Mouse (Mus musculus) adrenal gland, postnatal 14 days (tissue): ENCODE results near the gene Syngap1. TPM values are rescaled to one million over a fixed set of nuclear protein-coding genes. Genes with fewer than 3 reads are reported as not detected.
"Not testable (repeated sequence)": the region's sequence is repeated elsewhere in the genome, so short reads cannot be mapped to it uniquely, and the experiment has no call there.

ENCODE experiments used
- DNase-seq: peaks from one replicate; pipeline ENCODE4 v3.0.0; 2021; ENCODE audit warnings: mixed read lengths
- long read RNA-seq, 2 experiments: library from polyadenylated mRNA; stranded (forward); transcript quantifications; one replicate each; pipeline ENCODE4 v2.0.0; 2021
- total RNA-seq: library from RNA; stranded (reverse); gene quantifications from 2 replicates; pipeline ENCODE4 v1.2.3, GENCODE M21; 2021

Syngap1 gene
- total RNA-seq, result 16.0 and 17.3 TPM in 2 replicates
- long read RNA-seq, experiment 1, result 0 reads
- long read RNA-seq, experiment 2, partial matches to known transcripts, result 0 of 1 reads
- long read RNA-seq, experiment 2, other reads (novel, unspliced or antisense), result 1 of 1 reads

GRCm38 (mm10) chr17:26941031-26941789 is at the start of gene Syngap1:
Gene Syngap1 (plus strand): TSS chr17:26941253.
- peak; percentile 60 for DNase-seq

- DNase-seq, result no peak
Observed at GRCm38 (mm10) chr17:26892635-26893375, 48.2 kb upstream of the Syngap1 start.

DNA sequence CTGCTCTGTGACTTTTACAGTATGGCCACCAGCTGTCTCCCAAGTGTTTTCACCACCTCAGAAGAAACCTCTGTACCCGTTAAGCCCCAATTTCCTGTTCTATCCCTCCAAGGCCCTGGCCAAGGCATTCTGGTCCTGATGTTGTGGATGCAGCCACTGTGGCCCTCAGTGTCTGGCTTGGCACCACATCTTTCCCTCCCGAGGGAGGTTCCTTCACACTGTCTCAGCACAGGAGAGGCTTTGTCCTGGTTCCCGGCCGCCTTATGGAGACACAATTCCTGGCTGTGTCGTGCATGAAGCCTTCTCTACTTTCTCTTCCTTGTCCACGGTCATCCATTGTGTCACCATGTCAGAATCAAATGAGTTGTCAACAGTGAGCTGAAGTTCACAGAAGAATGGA is 47.6 kb upstream of the Syngap1 start:
- DNase-seq, result no peak

DNA sequence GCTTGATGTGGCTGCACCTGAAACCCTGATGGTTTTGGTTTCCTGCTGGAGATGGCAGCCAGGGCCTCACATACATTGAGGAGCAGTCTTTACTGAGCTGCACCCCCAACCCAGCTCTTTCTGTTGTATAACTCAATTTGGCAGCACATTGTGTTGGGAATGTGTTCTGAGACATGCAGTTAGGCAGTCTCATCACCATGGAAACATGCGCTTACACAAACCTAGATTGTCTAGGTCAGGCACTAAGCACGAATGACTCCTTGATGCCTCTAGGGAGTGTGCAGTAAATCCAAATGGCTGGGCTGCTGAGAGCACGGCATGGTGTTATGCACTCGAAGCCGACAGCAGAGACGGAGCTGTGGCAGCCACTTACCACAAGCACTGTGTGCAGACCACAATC is 46.7 kb upstream of the Syngap1 start:
- DNase-seq, result no peak

GRCm38 (mm10) chr17:26895578-26895977 is 45.5 kb upstream of the Syngap1 start:
- peak; percentile 88 for DNase-seq

DNA sequence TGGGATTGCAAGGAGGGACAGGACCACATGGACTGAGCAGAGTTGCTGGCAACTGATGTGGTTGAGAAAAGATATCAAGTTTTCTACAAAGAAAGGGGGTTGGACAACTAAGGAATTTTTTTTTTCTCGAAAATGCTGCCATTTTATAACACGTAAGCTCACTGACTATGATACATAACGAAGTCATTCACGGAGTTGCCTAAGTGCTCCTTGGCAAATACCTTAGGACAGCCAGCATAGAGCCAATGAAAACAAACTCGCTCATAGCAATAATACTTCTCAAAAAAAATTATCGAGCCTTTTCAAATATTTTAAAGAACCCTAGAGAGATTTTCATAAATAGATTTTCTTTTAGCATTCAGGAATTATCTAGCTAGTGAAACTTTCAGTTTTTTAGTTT is 40.1 kb upstream of the Syngap1 start:
- no peak for DNase-seq

DNA sequence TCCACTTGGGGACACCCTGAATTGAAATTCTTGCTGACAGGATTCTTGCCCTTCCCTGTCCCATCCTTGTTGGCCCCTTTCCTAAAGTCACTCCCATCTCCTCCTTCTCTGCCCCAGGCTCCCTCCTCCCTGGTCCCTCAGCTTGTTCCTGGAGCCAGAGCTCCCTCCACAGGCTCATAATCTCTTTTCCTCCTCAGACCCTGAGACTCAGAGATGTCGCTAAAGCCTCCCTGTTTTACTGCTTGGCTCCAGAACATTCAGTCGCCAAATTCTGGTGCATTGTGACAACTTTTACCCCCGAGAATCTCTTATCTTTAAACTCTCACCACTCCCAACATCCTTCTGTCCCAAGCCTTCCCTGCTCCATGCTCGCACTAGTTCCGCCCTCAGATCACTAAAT is 36.7 kb upstream of the Syngap1 start:
- no peak for DNase-seq

DNA sequence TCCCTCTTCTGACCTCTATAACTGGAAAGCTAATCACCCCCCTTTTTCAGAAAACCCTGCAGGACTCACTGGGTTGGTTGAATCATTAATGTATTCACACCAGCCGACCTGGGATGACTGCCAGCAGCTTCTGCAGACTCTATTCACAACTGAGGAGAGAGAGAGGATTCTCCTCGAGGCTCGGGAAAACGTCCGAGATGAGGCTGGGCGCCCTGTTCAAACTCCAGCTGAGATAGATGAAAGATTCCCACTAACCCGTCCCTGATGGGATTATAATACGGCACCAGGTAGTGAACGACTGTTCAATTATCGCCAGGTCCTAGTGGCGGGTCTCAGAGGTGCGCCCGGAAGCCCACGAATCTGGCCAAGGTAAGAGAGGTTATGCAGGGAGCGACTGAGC is 33.5 kb upstream of the Syngap1 start:
- not testable (repeated sequence) for DNase-seq

GRCm38 (mm10) chr17:26915248-26915647 is 25.8 kb upstream of the Syngap1 start:
- DNase-seq, result no peak

GRCm38 (mm10) chr17:26916711-26917482 is 24.2 kb upstream of the Syngap1 start, which contains the start of gene Kifc5b:
Gene Kifc5b (plus strand): TSS chr17:26917091.
- peak; percentile 99 for DNase-seq

DNA sequence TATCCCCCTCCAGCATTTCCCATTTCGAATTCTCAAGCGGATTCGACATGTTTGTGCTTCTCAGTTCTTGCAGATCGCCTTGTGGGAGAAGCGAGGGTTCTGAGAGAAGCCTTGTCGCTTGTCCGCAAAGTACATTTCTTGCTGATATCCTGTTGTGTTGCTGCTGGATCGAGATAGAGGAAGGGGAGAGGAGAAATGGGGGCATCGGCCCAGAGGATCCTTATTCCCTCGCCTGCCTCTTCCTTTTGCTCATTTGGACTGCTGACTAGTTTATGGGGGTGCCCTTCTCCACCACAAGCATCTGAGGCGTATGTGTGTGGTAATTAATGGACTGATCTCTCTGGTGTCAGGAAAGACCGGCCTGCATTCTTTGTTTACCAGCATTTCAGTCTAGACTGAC is 23.5 kb upstream of the Syngap1 start:
- not testable (repeated sequence) for DNase-seq

GRCm38 (mm10) chr17:26918343-26918742 is 22.7 kb upstream of the Syngap1 start:
- no peak for DNase-seq

DNA sequence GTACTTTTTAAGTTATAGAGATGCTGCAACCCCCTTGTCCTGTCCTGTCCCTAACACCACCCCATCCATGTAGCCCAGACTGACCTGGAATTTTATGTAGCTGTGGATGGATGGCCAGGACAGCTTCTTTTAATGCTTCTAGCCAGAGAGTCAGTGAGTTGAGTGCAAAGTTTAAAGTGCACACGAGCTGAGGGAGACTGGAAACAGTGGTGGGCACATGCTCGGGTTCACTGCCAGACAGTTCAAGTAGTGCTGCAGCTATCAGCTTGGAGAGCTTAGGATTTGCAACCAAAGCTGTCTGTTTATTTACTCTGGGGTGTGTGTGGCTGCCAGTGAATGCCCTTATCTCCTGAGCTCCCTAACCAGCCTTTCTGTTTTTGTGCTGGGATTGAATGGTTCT is 21.5 kb upstream of the Syngap1 start:
- DNase-seq, result not testable (repeated sequence)

DNA sequence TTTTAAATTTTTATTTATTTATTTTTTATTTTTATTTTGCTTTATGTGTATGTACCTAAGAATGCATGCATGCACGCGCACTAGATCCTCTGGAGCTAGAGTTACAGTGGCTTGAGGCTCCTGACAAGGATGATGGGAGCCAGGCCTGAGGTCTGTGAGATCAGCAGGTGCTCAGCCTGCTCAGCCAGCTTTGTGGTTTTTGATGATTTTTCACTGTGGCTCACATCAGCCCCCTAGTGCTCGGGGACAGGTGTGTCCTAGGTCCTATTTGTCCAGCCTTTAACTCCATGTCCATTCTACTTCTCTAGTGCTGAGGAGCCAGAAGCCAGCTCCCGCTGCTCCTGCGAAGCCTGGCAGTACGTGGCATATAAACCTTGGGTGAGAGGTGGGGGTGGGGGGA is 18.7 kb upstream of the Syngap1 start:
- DNase-seq, result not testable (repeated sequence)

DNA sequence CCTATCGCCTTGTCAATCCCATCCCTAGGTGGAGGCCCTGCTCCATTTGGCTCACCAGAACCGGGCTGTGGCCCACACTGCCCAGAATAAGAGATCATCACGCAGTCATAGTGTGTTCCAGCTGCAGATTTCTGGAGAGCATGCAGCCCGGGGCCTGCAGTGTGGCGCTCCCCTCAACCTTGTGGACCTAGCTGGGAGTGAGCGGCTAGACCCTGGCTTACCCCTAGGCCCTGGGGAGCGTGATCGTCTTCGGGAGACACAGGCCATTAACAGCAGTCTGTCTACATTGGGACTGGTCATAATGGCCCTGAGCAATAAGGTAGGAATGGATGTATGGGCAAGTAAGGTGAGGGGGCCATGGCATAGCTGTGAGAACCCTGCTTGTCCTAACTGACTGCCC is 15.6 kb upstream of the Syngap1 start:
- not testable (repeated sequence) for DNase-seq

DNA sequence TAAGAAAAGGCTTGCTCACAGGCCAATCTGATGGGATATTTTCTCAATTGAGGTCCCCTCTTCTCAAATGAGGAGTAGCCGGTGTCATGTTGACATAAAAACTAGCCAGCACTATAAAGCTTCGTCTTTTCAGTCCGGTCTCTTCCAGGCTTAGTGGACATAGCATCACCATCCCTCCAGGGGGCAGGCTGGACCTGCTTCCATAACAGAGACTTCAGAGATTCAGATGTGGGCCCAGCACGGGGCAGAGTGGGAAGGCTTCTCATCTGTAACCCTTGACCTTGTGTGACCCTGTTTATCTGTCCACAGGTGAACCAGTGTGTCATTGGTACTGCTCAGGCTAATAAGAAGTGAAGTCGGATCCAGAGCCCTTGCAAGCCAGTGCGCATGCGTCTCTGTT is 9.3 kb upstream of the Syngap1 start:
- peak; percentile 75 for DNase-seq

GRCm38 (mm10) chr17:26932839-26933398 is 8.1 kb upstream of the Syngap1 start, which contains the start of gene Phf1:
Gene Phf1 (plus strand): TSS chr17:26933052.
- DNase-seq, result peak; percentile 99

DNA sequence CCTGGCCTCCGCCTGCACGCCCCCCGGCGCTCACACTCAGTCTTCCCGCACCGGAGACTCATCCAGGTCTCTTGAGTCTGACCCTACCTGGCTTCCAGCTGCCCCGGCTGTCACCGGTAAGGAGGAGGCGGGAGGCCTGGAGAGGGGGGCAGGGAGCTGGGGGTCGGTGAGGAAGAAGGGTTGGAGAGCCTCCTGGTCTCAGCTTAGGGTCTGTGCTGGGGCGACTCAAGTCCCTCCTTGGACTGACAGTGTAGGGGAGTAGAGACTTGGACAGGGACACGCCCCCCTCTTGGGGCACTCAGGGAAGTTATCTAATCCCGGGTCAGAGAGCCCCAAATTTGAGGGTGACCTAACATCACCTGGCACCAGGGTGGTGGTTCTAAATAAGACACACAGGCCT is 7.6 kb upstream of the Syngap1 start:
- DNase-seq, result no peak

GRCm38 (mm10) chr17:26933885-26934827 is 6.9 kb upstream of the Syngap1 start:
- DNase-seq, result no peak

DNA sequence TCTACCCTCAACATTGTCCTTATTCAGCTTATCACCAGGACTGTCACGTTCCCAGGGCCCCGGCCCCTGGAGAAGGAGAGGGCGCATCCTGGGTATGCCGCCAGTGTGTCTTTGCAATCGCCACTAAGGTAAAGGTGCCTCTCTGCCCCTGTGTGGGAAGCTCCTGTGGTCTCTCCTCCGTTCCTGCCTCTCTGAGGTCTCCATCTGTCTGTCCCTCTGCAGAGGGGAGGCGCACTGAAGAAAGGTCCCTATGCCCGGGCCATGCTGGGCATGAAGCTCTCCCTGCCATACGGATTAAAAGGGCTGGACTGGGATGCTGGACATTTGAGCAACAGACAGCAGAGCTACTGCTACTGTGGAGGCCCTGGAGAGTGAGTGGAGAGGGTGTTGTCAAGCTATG is 6.0 kb upstream of the Syngap1 start:
- no peak for DNase-seq

- DNase-seq, result no peak
Observed at GRCm38 (mm10) chr17:26936453-26936852, 4.6 kb upstream of the Syngap1 start.
